Mouse (Mus musculus): ENCODE results near the gene Necab3. TPM values are rescaled to one million over a fixed set of nuclear protein-coding genes. Genes with fewer than 3 reads are reported as not detected.

Necab3 gene
- total RNA-seq, 2 experiments from 2014 or later = 90.6 to 113 TPM

GRCm38 (mm10) chr2:154549886-154550189, 8.9 kb downstream of the Necab3 start:
- DNase-seq (ENCODE audit: low spot score in 2 of 2) = no peak
- intact Hi-C loops (cut with DNase I) = no loop called here

GRCm38 (mm10) chr2:154549127-154549885, 9.4 kb downstream of the Necab3 start:
- DNase-seq (ENCODE audit: low spot score in 2 of 2) = peak; percentile 66 to 74
- intact Hi-C loops (cut with DNase I) = no loop called here

GRCm38 (mm10) chr2:154548688-154549087, 10.0 kb downstream of the Necab3 start:
- intact Hi-C loops (cut with DNase I) = no loop called here

GRCm38 (mm10) chr2:154546711-154547110, 12.0 kb downstream of the Necab3 start, which contains the start of gene 1700003F12Rik:
TSS of gene 1700003F12Rik (plus strand) at chr2:154547085.
- intact Hi-C loops (cut with DNase I) = no loop called here
- DNase-seq (ENCODE audit: low spot score in 2 of 2) = no peak

More at GRCm38 (mm10) chr2:154548688-154549087, 10.0 kb downstream of the Necab3 start:
- no peak for DNase-seq (ENCODE audit: low spot score in 2 of 2)

- peak; percentile 75 to 85 for DNase-seq (ENCODE audit: low spot score in 2 of 2)
- intact Hi-C loops (cut with DNase I) = no loop called here
Measured at GRCm38 (mm10) chr2:154543567-154544347, 14.9 kb downstream of the Necab3 start.

GRCm38 (mm10) chr2:154541630-154542029, 17.1 kb downstream of the Necab3 start:
- intact Hi-C loops (cut with DNase I) = no loop called here

GRCm38 (mm10) chr2:154539720-154540119, 19.0 kb downstream of the Necab3 start:
- peak; percentile 74 for DNase-seq (ENCODE audit: low spot score in 2 of 2)
- intact Hi-C loops (cut with DNase I) = loop anchor here (1.0 kb wide), 1 partner anchor 122 kb away; no protein-coding TSS in a partner anchor

More at GRCm38 (mm10) chr2:154541630-154542029, 17.1 kb downstream of the Necab3 start:
- no peak for DNase-seq (ENCODE audit: low spot score in 2 of 2)

GRCm38 (mm10) chr2:154538710-154539109, 20.0 kb downstream of the Necab3 start:
- DNase-seq (ENCODE audit: low spot score in 2 of 2) = no peak
- intact Hi-C loops (cut with DNase I) = loop anchor here (1.0 kb wide), 1 partner anchor 121 kb away; no protein-coding TSS in a partner anchor

GRCm38 (mm10) chr2:154538310-154538709, 20.4 kb downstream of the Necab3 start:
- intact Hi-C loops (cut with DNase I) = no loop called here
- peak; percentile 62 to 75 for DNase-seq (ENCODE audit: low spot score in 2 of 2)

- no peak for DNase-seq (ENCODE audit: low spot score in 2 of 2)
- intact Hi-C loops (cut with DNase I) = no loop called here
Measured at GRCm38 (mm10) chr2:154534704-154535270, 23.9 kb downstream of the Necab3 start.

GRCm38 (mm10) chr2:154532888-154533287, 25.8 kb downstream of the Necab3 start:
- intact Hi-C loops (cut with DNase I) = no loop called here
- DNase-seq (ENCODE audit: low spot score in 2 of 2) = no peak

- intact Hi-C loops (cut with DNase I) = no loop called here
Measured at GRCm38 (mm10) chr2:154526531-154526930, 32.2 kb downstream of the Necab3 start.

GRCm38 (mm10) chr2:154525285-154525684, 33.4 kb downstream of the Necab3 start:
- peak in 1 of 2 experiments; percentile 73 for DNase-seq (ENCODE audit: low spot score in 2 of 2)
- intact Hi-C loops (cut with DNase I) = no loop called here

More at GRCm38 (mm10) chr2:154526531-154526930, 32.2 kb downstream of the Necab3 start:
- DNase-seq (ENCODE audit: low spot score in 2 of 2) = no peak

GRCm38 (mm10) chr2:154522334-154522733, 36.4 kb downstream of the Necab3 start:
- intact Hi-C loops (cut with DNase I) = no loop called here
- no peak for DNase-seq (ENCODE audit: low spot score in 2 of 2)

GRCm38 (mm10) chr2:154521449-154521848, 37.2 kb downstream of the Necab3 start:
- intact Hi-C loops (cut with DNase I) = no loop called here
- no peak for DNase-seq (ENCODE audit: low spot score in 2 of 2)

- DNase-seq (ENCODE audit: low spot score in 2 of 2) = peak in 1 of 2 experiments; percentile 56
- intact Hi-C loops (cut with DNase I) = no loop called here
Measured at GRCm38 (mm10) chr2:154517424-154517823, 41.3 kb downstream of the Necab3 start.

GRCm38 (mm10) chr2:154516944-154517343, 41.7 kb downstream of the Necab3 start:
- intact Hi-C loops (cut with DNase I) = no loop called here
- DNase-seq (ENCODE audit: low spot score in 2 of 2) = no peak

GRCm38 (mm10) chr2:154510141-154510540, 48.5 kb downstream of the Necab3 start:
- DNase-seq (ENCODE audit: low spot score in 2 of 2) = no peak
- intact Hi-C loops (cut with DNase I) = no loop called here

- DNase-seq (ENCODE audit: low spot score in 2 of 2) = no peak
- intact Hi-C loops (cut with DNase I) = no loop called here
Measured at GRCm38 (mm10) chr2:154508450-154508849, 50.2 kb downstream of the Necab3 start.

All from left cerebral cortex, postnatal 14 days (tissue).